Mouse (Mus musculus) lung, postnatal 4 days (tissue): ENCODE measurements around the gene Zscan4c.
"Not testable (repeated sequence)": the region's sequence is repeated elsewhere in the genome, so short reads cannot be mapped to it uniquely, and the experiment has no call there.

Experiments used
- DNase-seq, 2 experiments: peaks; one replicate each; pipeline ENCODE4 v3.0.0; 2021

Gene Zscan4c

DNA sequence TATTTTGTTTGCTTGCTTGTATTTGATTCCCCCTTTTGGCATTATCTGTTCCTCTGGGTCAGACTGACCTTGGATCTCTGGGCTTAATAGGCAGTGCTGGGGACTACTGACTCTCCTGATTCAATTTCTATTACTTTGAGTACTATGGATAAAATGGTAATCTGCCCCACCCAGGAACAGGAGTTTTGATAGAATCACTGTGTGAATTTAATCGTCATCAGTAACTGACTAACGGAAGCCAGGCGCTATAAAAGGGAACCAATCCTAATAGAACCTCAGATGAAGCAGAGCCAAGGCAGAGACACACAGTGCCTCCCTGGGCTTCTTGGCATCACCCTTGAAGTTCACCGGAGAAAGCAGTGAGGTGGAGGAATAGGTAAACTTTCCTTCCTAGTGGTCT is at the start of gene Zscan4c:
Zscan4c (plus strand) TSS at position 301 of the 400 bp plus-strand sequence.
- not testable (repeated sequence) for DNase-seq
